Mouse (Mus musculus) neural tube, embryonic 10.5 days (tissue): ENCODE data around the gene Rapgef3.

Experiments
- DNase-seq: peaks from one replicate; pipeline ENCODE4 v3.0.0-alpha.2; 2017; ENCODE audit warnings: low spot score; ENCODE audit errors: extremely low spot score

Gene Rapgef3

DNA sequence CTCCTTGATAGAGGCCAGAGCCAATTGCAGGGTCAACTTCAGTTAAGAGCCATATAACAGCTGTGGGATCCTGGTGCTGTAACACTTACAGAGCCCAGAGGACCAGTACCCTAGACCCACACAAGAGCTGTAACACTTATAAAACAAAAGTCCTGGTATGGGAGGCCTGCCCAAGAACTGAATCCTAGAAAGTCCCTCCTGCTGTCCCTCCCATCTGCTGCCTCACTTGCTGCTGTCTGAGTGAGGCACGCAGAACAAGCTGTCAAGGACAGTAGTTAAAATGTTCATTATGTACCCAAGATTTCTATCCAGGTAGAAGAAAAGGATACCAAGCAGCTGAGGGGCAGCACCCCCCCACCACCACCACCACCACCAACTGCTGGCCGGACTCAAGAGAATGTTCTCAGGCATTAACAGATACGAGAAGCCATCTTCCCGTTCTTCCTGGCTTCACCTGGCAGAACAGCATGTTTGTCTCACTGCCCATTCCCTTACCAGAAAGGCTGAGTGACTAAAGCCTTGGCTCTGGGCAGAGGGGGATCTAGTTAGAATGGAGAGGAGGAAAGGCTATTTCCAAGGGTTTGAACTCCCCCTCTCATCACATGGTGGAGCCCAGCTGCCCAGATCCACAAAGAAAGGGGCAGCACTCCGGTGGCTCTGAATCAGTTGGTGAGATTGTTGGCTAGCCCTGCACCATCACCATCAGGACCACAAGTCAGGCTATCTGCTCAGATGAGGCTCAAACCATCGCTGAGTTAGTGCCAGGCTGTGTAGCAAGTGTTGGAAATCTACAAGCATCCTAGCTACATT lies 44.0 kb downstream of the Rapgef3 start:
- DNase-seq, result no peak

DNA sequence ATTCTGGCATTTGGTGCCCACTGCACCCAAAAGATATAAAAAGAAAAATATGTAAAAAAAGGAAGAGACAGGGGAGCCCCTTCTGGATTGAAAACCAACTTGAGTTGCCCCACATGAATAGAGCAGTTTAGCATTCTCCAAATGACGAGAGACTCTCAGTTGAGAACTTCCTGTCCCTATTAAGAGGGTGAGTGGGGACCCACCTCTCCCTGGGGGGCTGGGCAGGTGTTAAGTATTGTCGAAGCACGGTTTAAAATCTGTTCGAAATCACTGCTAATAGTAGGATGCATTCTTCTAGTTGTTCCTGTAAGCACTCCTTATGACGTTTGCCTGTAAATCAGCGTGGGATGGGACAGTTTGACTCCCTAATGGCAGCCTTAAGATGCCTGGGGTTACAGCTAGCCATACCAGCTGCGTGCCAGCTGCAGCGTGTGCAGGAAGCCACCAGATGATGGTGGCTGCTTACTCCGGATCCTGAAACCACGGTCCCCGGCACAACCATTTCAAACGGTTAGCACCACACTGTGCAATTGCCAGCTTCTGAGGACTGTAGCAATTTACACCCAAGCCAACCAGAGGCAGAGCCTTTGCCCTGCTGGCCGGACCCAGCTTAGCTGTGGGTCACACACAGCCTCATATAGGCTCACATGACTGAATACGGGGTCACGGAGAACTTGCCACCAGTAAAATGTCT lies 46.6 kb downstream of the Rapgef3 start:
- DNase-seq, result no peak

GRCm38 (mm10) chr15:97720026-97720675 lies 47.6 kb downstream of the Rapgef3 start:
- DNase-seq, result no peak

GRCm38 (mm10) chr15:97719494-97719893 lies 48.3 kb downstream of the Rapgef3 start:
- no peak for DNase-seq

DNA sequence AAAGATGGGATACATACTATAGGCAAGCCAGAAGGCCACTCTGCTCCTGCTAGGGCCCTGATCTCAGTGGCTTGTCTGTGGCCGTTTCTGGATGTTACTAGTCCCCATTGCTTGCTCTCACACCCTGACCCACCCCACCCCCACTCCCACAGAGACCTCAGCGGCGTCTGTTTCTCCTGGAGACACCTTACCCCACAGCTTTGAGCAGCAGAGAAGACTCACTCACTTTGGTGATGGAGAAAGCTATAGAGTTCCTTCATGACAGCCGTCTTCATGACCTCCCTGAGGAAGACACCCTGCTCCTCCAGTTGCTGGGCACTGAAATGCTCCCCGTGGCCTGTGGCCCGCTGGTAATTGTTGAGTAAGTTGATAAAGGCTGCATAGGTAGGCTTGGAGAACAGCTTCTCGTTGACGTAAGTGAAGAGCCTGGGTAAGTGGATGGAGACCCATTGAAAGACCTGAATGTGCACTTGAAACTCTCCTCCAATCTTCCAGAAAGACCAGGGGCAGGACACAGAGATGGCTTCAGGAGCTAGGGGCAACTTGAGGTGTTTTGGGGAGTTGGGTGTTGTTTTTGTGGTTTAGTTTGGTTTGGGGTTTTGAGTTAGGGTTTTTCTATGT lies 49.1 kb downstream of the Rapgef3 start:
- DNase-seq, result no peak

- peak; percentile 39 for DNase-seq
Observed at GRCm38 (mm10) chr15:97717861-97718534, 49.8 kb downstream of the Rapgef3 start.

- DNase-seq, result no peak
Observed at GRCm38 (mm10) chr15:97716782-97717181, 51.0 kb downstream of the Rapgef3 start.

DNA sequence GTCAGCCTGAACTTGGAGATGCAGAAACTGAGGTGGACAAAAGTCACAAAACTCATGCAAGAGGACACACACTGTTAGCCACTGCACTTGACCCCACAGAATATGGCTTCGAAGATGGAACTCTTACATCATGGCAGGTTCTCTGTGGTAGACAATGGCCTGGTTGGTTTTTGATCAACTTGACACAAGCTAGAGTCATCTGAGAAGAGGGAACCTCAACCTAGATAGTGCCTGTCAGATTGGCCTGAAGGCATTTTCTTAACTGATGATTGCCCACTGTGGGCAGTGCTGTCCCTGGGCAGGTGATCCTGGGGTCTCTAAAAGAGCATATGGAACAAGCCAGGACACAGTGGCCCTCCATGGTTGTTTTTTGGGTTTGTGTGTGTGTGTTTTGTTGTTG lies 52.0 kb downstream of the Rapgef3 start:
- no peak for DNase-seq

DNA sequence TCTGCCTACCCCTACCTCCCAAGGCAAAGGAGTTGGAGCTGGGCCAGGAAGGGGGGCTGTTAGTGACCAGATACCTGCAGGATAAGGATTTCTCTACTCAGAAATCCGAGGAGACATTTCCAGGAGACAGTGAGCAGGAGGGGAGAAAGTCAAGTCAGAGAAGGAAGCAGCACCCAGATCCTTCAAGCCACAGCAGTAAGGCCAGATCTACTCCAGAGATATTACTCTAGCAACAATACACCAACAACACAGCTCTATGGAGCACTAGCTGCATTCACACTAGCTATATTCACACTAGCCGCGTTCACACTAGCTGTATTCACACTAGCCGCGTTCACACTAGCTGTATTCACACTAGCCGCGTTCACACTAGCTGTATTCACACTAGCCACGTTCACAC lies 52.7 kb downstream of the Rapgef3 start:
- DNase-seq, result no peak

- DNase-seq, result no peak
Observed at GRCm38 (mm10) chr15:97712546-97712945, 55.2 kb downstream of the Rapgef3 start.

- DNase-seq, result peak; percentile 14
Observed at GRCm38 (mm10) chr15:97710906-97711305, 56.9 kb downstream of the Rapgef3 start.

GRCm38 (mm10) chr15:97705211-97706050 lies 62.3 kb downstream of the Rapgef3 start, which contains the start of gene Rpap3:
Gene Rpap3, minus strand, starts transcription at chr15:97705825.
- DNase-seq, result peak; percentile 90

DNA sequence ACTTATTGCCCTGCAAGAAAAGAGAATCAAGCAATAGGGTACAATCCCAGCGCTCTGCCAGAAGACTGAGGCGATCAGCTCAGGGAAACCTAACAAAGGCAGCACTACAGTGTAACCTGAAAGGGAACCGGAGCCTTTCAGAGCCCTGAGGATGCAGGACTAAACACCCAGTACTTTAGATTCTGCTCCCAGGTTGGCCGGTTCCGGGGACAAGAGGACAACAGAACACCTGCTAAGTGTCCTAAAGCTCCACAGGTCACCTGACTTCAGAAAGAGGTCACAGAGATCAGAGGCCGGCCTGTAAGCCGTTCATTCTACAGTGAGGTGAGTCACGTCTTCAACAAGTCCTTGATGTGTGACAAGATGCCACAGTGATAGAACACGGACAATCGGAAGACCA lies 71.2 kb downstream of the Rapgef3 start:
- no peak for DNase-seq
